Mouse (Mus musculus) forelimb bud, embryonic 11.5 days (tissue): Measurements from ENCODE around the gene Fhl5.
"Not testable (repeated sequence)": the region's sequence is repeated elsewhere in the genome, so short reads cannot be mapped to it uniquely, and the experiment has no call there.

Experiments
- DNase-seq: peaks from one replicate; pipeline ENCODE4 v3.0.0-alpha.2; 2012; ENCODE audit warnings: low read depth, low spot score

Gene Fhl5

GRCm38 (mm10) chr4:25242776-25243175 is at the start of gene Fhl5:
Gene Fhl5, minus strand, starts transcription at chr4:25242876.
- DNase-seq = no peak

- DNase-seq = not testable (repeated sequence)
These were observed 42.3 kb upstream of the Fhl5 start for GRCm38 (mm10) chr4:25285002-25285401.

GRCm38 (mm10) chr4:25281671-25282038 is 39.0 kb upstream of the Fhl5 start, which contains the start of gene Ufl1:
Gene Ufl1, minus strand, starts transcription at chr4:25281821.
- peak; percentile 93 for DNase-seq

- DNase-seq = peak; percentile 60
These were observed 38.4 kb upstream of the Fhl5 start for GRCm38 (mm10) chr4:25280938-25281670.

- DNase-seq = no peak
These were observed 30.4 kb upstream of the Fhl5 start for GRCm38 (mm10) chr4:25272861-25273627.

GRCm38 (mm10) chr4:25271926-25272325 is 29.2 kb upstream of the Fhl5 start:
- DNase-seq = no peak

GRCm38 (mm10) chr4:25267144-25267543 is 24.5 kb upstream of the Fhl5 start:
- no peak for DNase-seq

GRCm38 (mm10) chr4:25257822-25258398 is 15.2 kb upstream of the Fhl5 start:
- DNase-seq = no peak

GRCm38 (mm10) chr4:25235663-25236062 is 7.0 kb downstream of the Fhl5 start:
- DNase-seq = not testable (repeated sequence)

- DNase-seq = not testable (repeated sequence)
These were observed 8.9 kb downstream of the Fhl5 start for GRCm38 (mm10) chr4:25233767-25234166.

- DNase-seq = no peak
These were observed 10.1 kb downstream of the Fhl5 start for GRCm38 (mm10) chr4:25232546-25232945.

- no peak for DNase-seq
These were observed 15.1 kb downstream of the Fhl5 start for GRCm38 (mm10) chr4:25227527-25227926.

- DNase-seq = no peak
These were observed 20.7 kb downstream of the Fhl5 start for GRCm38 (mm10) chr4:25221927-25222326.

- no peak for DNase-seq
These were observed 29.2 kb downstream of the Fhl5 start for GRCm38 (mm10) chr4:25213451-25213850.

- no peak for DNase-seq
These were observed 36.5 kb downstream of the Fhl5 start for GRCm38 (mm10) chr4:25206166-25206565.

GRCm38 (mm10) chr4:25197310-25197709 is 45.4 kb downstream of the Fhl5 start:
- no peak for DNase-seq

- DNase-seq = peak; percentile 20
These were observed 63.0 kb downstream of the Fhl5 start for GRCm38 (mm10) chr4:25179617-25180208.
